Mouse (Mus musculus) activated CD4-positive, CD25-positive, alpha-beta regulatory T cell (primary cell): ENCODE results near the gene Zdhhc14. TPM values are rescaled to one million over a fixed set of nuclear protein-coding genes. Genes with fewer than 3 reads are reported as not detected.

Experiments used
- polyA plus RNA-seq, 2 experiments: library from polyadenylated mRNA; unstranded; fragments of 100-300 nt; shearing (Covaris generic); gene quantifications; one replicate each; pipeline ENCODE4 v1.2.1; 2017

Zdhhc14 gene
- 1 to 10 TPM in 1 of 2 experiments, under 1 TPM in 1; 0.97 to 1.5 TPM for polyA plus RNA-seq

DNA sequence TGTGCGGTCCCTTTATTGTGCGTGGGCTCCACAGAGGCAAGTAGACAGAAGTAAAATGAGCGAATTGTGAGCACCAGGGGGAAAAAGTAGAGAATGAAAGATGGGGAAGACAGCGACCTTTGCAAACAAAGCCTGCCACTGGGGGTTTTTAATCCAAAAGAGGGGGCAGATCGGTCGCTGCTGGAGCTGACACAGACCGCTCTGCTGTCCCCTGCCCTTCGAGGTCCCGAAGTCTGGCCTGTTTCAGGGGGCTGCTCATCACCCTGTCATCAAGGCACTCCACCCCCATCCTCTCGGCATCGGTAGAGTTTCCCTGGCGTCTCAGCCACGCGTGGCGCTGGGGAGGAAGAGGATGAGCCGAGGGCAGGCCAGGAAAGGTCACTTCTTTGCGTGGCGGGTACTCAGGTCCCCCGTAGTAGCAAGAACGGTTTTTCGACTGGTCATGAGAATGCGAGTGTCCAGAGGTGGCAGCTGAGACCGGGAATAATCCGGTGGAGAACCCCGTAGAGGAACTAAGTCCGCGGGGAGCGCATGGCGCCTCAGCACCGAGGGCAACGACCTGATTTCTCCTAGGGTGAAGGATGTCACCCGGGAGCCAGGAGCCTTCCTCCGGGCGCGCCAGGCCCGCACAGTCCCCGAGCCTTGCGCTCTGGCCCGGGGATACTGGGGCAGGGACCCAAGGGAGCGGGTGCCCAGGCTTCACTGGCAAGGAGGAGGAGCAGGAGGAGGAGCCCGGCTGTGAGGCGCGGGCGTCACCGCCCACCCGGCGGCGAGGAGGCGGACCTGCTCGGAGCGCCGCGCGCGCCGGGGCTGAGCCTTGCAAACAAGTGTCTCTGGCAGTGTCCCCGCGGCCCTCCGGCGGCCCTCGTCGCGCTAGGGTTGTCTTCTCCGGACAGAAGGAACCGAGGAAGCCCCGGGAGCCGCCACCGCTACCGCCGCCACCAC lies at the start of gene Zdhhc14:
TSS of gene Zdhhc14 (plus strand) at position 757 of the 945 bp plus-strand sequence.

Other genes with a start within 250 kb of the Zdhhc14 start
- gene Ldhal6b, start 73.8 kb upstream of the Zdhhc14 start, polyA plus RNA-seq, result under 1 TPM in 1 of 2 experiments, not detected in 1; 0.36 TPM
- gene Tmem242, start 52.3 kb upstream of the Zdhhc14 start, polyA plus RNA-seq, result 10 to 100 TPM; 47.1 to 47.5 TPM